Mouse (Mus musculus) MEL (cell line): ENCODE data around the gene Kif5a. TPM values are rescaled to one million over a fixed set of nuclear protein-coding genes. Genes with fewer than 3 reads are reported as not detected.

Source experiments
- DNase-seq: peaks from one replicate; pipeline ENCODE4 v3.0.0; 2011; ENCODE audit warnings: low read depth, low spot score
- H3K27ac ChIP-seq: 2 replicates; pipeline ENCODE4 v1.5.1; 2012; ENCODE audit warnings: low read depth, mild to moderate bottlenecking, control low read depth, low read length, moderate library complexity; ENCODE audit not compliant: control insufficient read depth
- H3K27me3 ChIP-seq, 2 experiments: fragments of 150-350 bp in 1 of 2; sonication (generic) in 1 of 2; 2 replicates each; pipeline ENCODE4 v1.6.1; 2012; ENCODE audit warnings: low read length in 2 of 2, mild to moderate bottlenecking in 2 of 2, improper control_type of control experiment in 1 of 2, moderate library complexity in 1 of 2; ENCODE audit not compliant: insufficient read depth in 2 of 2, control insufficient read depth in 1 of 2
- H3K36me3 ChIP-seq, 2 experiments: 2 replicates each; pipeline ENCODE4 v1.6.1; 2012 to 2014; ENCODE audit warnings: low read length in 2 of 2, improper control_type of control experiment in 1 of 2, inconsistent platforms in 1 of 2, mild to moderate bottlenecking in 1 of 2; ENCODE audit not compliant: insufficient read depth in 2 of 2, control insufficient read depth in 1 of 2
- H3K4me1 ChIP-seq, 2 experiments: fragments of 150-350 bp in 1 of 2; sonication (generic) in 1 of 2; 2 replicates each; pipeline ENCODE4 v1.6.1; 2012; ENCODE audit warnings: low read length in 2 of 2, improper control_type of control experiment in 1 of 2, mild to moderate bottlenecking in 1 of 2; ENCODE audit not compliant: insufficient read depth in 2 of 2, control insufficient read depth in 1 of 2
- H3K4me3 ChIP-seq, 2 experiments: fragments of 150-350 bp in 1 of 2; sonication (generic) in 1 of 2; 2 replicates each; pipeline ENCODE4 v1.5.1; 2012; ENCODE audit warnings: low read depth in 2 of 2, low read length in 2 of 2, mild to moderate bottlenecking in 2 of 2, moderate library complexity in 2 of 2, control low read depth in 1 of 2, improper control_type of control experiment in 1 of 2; ENCODE audit not compliant: control insufficient read depth in 1 of 2, insufficient read depth in 1 of 2
- H3K79me2 ChIP-seq: 2 replicates; pipeline ENCODE4 v1.6.1; 2012; ENCODE audit warnings: mild to moderate bottlenecking, low read length, moderate library complexity; ENCODE audit not compliant: control insufficient read depth, poor library complexity, insufficient read depth
- H3K9ac ChIP-seq: 2 replicates; pipeline ENCODE4 v1.6.1; 2012; ENCODE audit warnings: low read depth, mild to moderate bottlenecking, control low read depth, low read length, moderate library complexity; ENCODE audit not compliant: control insufficient read depth, poor library complexity, severe bottlenecking
- H3K9me3 ChIP-seq: fragments of 150-350 bp; sonication (generic); replicated peaks from 2 replicates; pipeline ENCODE4 v1.6.1; 2012; ENCODE audit warnings: mild to moderate bottlenecking, low read length, improper control_type of control experiment, moderate library complexity; ENCODE audit not compliant: insufficient read depth
- BHLHE40 ChIP-seq: IDR thresholded peaks from 2 replicates; pipeline ENCODE4 v1.6.1; 2012; ENCODE audit warnings: low read depth, mild to moderate bottlenecking, inconsistent platforms, low read length, improper control_type of control experiment, borderline replicate concordance
- CTCF ChIP-seq, 3 experiments: IDR thresholded peaks in 2 of 3; conservative IDR thresholded peaks in 1 of 3; 2 replicates each; pipeline ENCODE4 v1.5.1; 2011 to 2012; ENCODE audit warnings: low read length in 3 of 3, low read depth in 2 of 3, mild to moderate bottlenecking in 2 of 3, improper control_type of control experiment in 1 of 3, inconsistent platforms in 1 of 3, mixed read lengths in 1 of 3, moderate library complexity in 1 of 3; ENCODE audit not compliant: control insufficient read depth in 1 of 3, insufficient read depth in 1 of 3, poor library complexity in 1 of 3, severe bottlenecking in 1 of 3
- E2F4 ChIP-seq: IDR thresholded peaks from 2 replicates; pipeline ENCODE4 v1.6.1; 2011; ENCODE audit warnings: low read depth, low read length, improper control_type of control experiment, borderline replicate concordance
- EP300 ChIP-seq, 2 experiments: IDR thresholded peaks; 2 replicates each; pipeline ENCODE4 v1.6.1; 2011; ENCODE audit warnings: improper control_type of control experiment in 2 of 2, low read length in 2 of 2, low read depth in 1 of 2, mild to moderate bottlenecking in 1 of 2
- GATA1 ChIP-seq: IDR thresholded peaks from 2 replicates; pipeline ENCODE4 v1.6.1; 2011; ENCODE audit warnings: low read depth, low read length, improper control_type of control experiment
- HCFC1 ChIP-seq: IDR thresholded peaks from 2 replicates; pipeline ENCODE4 v1.6.1; 2012; ENCODE audit warnings: low read depth, mild to moderate bottlenecking, inconsistent platforms, low read length, improper control_type of control experiment, moderate library complexity
- JUND ChIP-seq: IDR thresholded peaks from 2 replicates; pipeline ENCODE4 v1.6.1; 2011; ENCODE audit warnings: low read depth, mild to moderate bottlenecking, improper control_type of control experiment, low read length
- KAT2A ChIP-seq: conservative IDR thresholded peaks from 2 replicates; pipeline ENCODE4 v1.6.1; 2012; ENCODE audit warnings: low read depth, low read length, improper control_type of control experiment, inconsistent platforms
- MAX ChIP-seq: IDR thresholded peaks from 2 replicates; pipeline ENCODE4 v1.6.1; 2011; ENCODE audit warnings: low read length, improper control_type of control experiment
- MEF2A ChIP-seq: IDR thresholded peaks from 2 replicates; pipeline ENCODE4 v1.6.1; 2014; ENCODE audit warnings: low read depth, mild to moderate bottlenecking, inconsistent platforms, low read length, improper control_type of control experiment; ENCODE audit not compliant: poor library complexity, insufficient replicate concordance, severe bottlenecking; ENCODE audit errors: extremely low read depth
- MXI1 ChIP-seq: IDR thresholded peaks from 2 replicates; pipeline ENCODE4 v1.6.1; 2011; ENCODE audit warnings: mild to moderate bottlenecking, low read depth, low read length, improper control_type of control experiment
- MYB ChIP-seq: IDR thresholded peaks from 2 replicates; pipeline ENCODE4 v1.6.1; 2011; ENCODE audit warnings: mild to moderate bottlenecking, low read depth, low read length, improper control_type of control experiment
- NELFE ChIP-seq: IDR thresholded peaks from 2 replicates; pipeline ENCODE4 v1.6.1; 2011; ENCODE audit warnings: low read depth, low read length, improper control_type of control experiment
- NRF1 ChIP-seq: IDR thresholded peaks from 2 replicates; pipeline ENCODE4 v1.6.1; 2014; ENCODE audit warnings: low read depth, mild to moderate bottlenecking, inconsistent platforms, low read length, improper control_type of control experiment, moderate library complexity; ENCODE audit not compliant: poor library complexity, insufficient read depth, severe bottlenecking
- POLR2AphosphoS5 ChIP-seq: IDR thresholded peaks from 2 replicates; pipeline ENCODE4 v1.6.1; 2012; ENCODE audit warnings: low read depth, borderline replicate concordance, mild to moderate bottlenecking, inconsistent platforms, low read length, moderate library complexity, mixed read lengths
- RCOR1 ChIP-seq: IDR thresholded peaks from 2 replicates; pipeline ENCODE4 v1.6.1; 2012; ENCODE audit warnings: low read depth, mild to moderate bottlenecking, inconsistent platforms, low read length, improper control_type of control experiment
- SIN3A ChIP-seq: IDR thresholded peaks from 2 replicates; pipeline ENCODE4 v1.6.1; 2012; ENCODE audit warnings: low read length, improper control_type of control experiment, inconsistent platforms
- SMC3 ChIP-seq: IDR thresholded peaks from 2 replicates; pipeline ENCODE4 v1.6.1; 2011; ENCODE audit warnings: low read depth, low read length, improper control_type of control experiment
- TAL1 ChIP-seq: IDR thresholded peaks from 2 replicates; pipeline ENCODE4 v1.6.1; 2012; ENCODE audit warnings: mild to moderate bottlenecking, inconsistent platforms, low read length, moderate library complexity, mixed read lengths
- TCF12 ChIP-seq: IDR thresholded peaks from 2 replicates; pipeline ENCODE4 v1.6.1; 2014; ENCODE audit warnings: low read depth, mild to moderate bottlenecking, inconsistent platforms, low read length, improper control_type of control experiment, moderate library complexity
- USF1 ChIP-seq: IDR thresholded peaks from 2 replicates; pipeline ENCODE4 v1.6.1; 2014; ENCODE audit warnings: low read depth, mild to moderate bottlenecking, inconsistent platforms, low read length, improper control_type of control experiment, moderate library complexity
- USF2 ChIP-seq, 2 experiments: IDR thresholded peaks; 2 replicates each; pipeline ENCODE4 v1.6.1; 2011 to 2012; ENCODE audit warnings: improper control_type of control experiment in 2 of 2, low read length in 2 of 2, borderline replicate concordance in 1 of 2, inconsistent platforms in 1 of 2, low read depth in 1 of 2, mild to moderate bottlenecking in 1 of 2; ENCODE audit not compliant: insufficient read depth in 1 of 2
- ZC3H11A ChIP-seq: IDR thresholded peaks from 2 replicates; pipeline ENCODE4 v1.6.1; 2012; ENCODE audit warnings: low read depth, mild to moderate bottlenecking, inconsistent platforms, low read length, improper control_type of control experiment
- ZKSCAN1 ChIP-seq: IDR thresholded peaks from 2 replicates; pipeline ENCODE4 v1.6.1; 2012; ENCODE audit warnings: low read depth, mild to moderate bottlenecking, inconsistent platforms, low read length, improper control_type of control experiment, moderate library complexity
- polyA plus RNA-seq, 2 experiments: library from polyadenylated mRNA; stranded (reverse) in 1 of 2; unstranded in 1 of 2; fragments of >175 nt in 1 of 2; fragments of >200 nt in 1 of 2; gene quantifications; 2 replicates each; pipeline versions ENCODE4 v1.2.1 to v1.2.4; 2012; ENCODE audit warnings: low replicate concordance in 2 of 2, low read depth in 1 of 2; ENCODE audit not compliant: insufficient read length in 2 of 2, insufficient read depth in 1 of 2, missing spikeins in 1 of 2
- total RNA-seq: library from RNA; depleted of rRNA; stranded (reverse); fragments of 300-350 nt; gene quantifications from 2 replicates; pipeline ENCODE4 v1.2.3, GENCODE M21; 2012

The Kif5a gene
- total and polyA plus RNA-seq, 3 experiments: 0.42 to 1.3 TPM; not detected in 1

GRCm38 (mm10) chr10:127203106-127203505 lies 60.0 kb downstream of the Kif5a start:
- Histone ChIP-seq H3K27me3 (no peaks in the 10 kb centered on the region), H3K9me3 (no peaks in the 10 kb centered on the region), H3K27ac (peak overlapping the region; percentile 94), H3K9ac (0 out of 2 replicates have a peak overlapping the region, but pooled peaks have one; percentile 10), H3K79me2 (peaks cover 5% of the 10 kb centered on the region), H3K4me3 (no peak overlapping the region), H3K36me3 (peaks cover 19 to 30% of the 10 kb centered on the region in 2 experiments), H3K4me1 (peaks cover 25 to 30% of the 10 kb centered on the region in 2 experiments)
- no peak for DNase-seq
- TF ChIP-seq MYB (no peak), SIN3A (no peak), E2F4 (no peak), TCF12 (0 out of 2 replicates have a peak, but pooled peaks have one; percentile 29), RCOR1 (no peak), USF1 (no peak), NRF1 (no peak), JUND (no peak), TAL1 (peak; percentile 52), EP300 (IDR thresholded peaks at IDR 0.05; ENCODE audit: low read depth in 1 of 2, low read length in 2 of 2) (peak in 1 of 2 experiments; percentile 49; a peak in 1 of 4 replicates)

- no peak for DNase-seq
- H3K9me3 ChIP-seq: no peaks in the 10 kb centered on the region
- no peak overlapping the region for H3K27ac ChIP-seq
- H3K4me1 ChIP-seq: peaks cover 20 to 22% of the 10 kb centered on the region in 2 experiments
- TF ChIP-seq CTCF (IDR thresholded peaks at IDR 0.05 in 2 of 3, conservative IDR thresholded peaks at IDR 0.05 in 1 of 3; ENCODE audit: control insufficient read depth in 1 of 3, insufficient read depth in 1 of 3, low read depth in 2 of 3, low read length in 3 of 3, poor library complexity in 1 of 3, severe bottlenecking in 1 of 3) (peak in 1 of 3 experiments; percentile 5; a peak in 1 of 6 replicates), SIN3A (no peak)
- H3K4me3 ChIP-seq: no peak overlapping the region
- H3K36me3 ChIP-seq: peaks cover 19 to 25% of the 10 kb centered on the region in 2 experiments
- no peak overlapping the region for H3K9ac ChIP-seq
- H3K79me2 ChIP-seq: peaks cover 6% of the 10 kb centered on the region; the same call in 1 of the 2 replicates
- H3K27me3 ChIP-seq: no peaks in the 10 kb centered on the region
These were observed 62.9 kb downstream of the Kif5a start for GRCm38 (mm10) chr10:127200279-127200678.

- Histone ChIP-seq H3K4me3 (no peak overlapping the region), H3K27me3 (no peaks in the 10 kb centered on the region), H3K36me3 (peaks cover 17% of the 10 kb centered on the region in 2 experiments), H3K4me1 (peaks cover 13 to 14% of the 10 kb centered on the region in 2 experiments), H3K27ac (no peak overlapping the region), H3K9me3 (no peaks in the 10 kb centered on the region), H3K79me2 (peaks cover 6% of the 10 kb centered on the region; the same call in 1 of the 2 replicates), H3K9ac (no peak overlapping the region)
- no peak for TF ChIP-seq EP300 (IDR thresholded peaks at IDR 0.05; ENCODE audit: low read depth in 1 of 2, low read length in 2 of 2)
- TF ChIP-seq USF2 (IDR thresholded peaks at IDR 0.05; ENCODE audit: borderline replicate concordance in 1 of 2, insufficient read depth in 1 of 2, low read depth in 1 of 2, low read length in 2 of 2): no peak
- no peak for TF ChIP-seq MAX
- TF ChIP-seq ZC3H11A: no peak
- no peak for TF ChIP-seq MEF2A
- TF ChIP-seq BHLHE40: no peak
- no peak for TF ChIP-seq GATA1
- TF ChIP-seq USF1: no peak
- TF ChIP-seq HCFC1: no peak
- TF ChIP-seq SMC3: no peak
- no peak for TF ChIP-seq POLR2AphosphoS5
- TF ChIP-seq ZKSCAN1: no peak
- TF ChIP-seq MXI1: no peak
- TF ChIP-seq KAT2A: no peak
- TF ChIP-seq NELFE: no peak
- TF ChIP-seq TCF12: no peak
- DNase-seq: no peak
These were observed 63.7 kb downstream of the Kif5a start for GRCm38 (mm10) chr10:127199474-127199873.
